Mouse (Mus musculus): Measurements from ENCODE around the gene Kank2.

Gene Kank2

DNA sequence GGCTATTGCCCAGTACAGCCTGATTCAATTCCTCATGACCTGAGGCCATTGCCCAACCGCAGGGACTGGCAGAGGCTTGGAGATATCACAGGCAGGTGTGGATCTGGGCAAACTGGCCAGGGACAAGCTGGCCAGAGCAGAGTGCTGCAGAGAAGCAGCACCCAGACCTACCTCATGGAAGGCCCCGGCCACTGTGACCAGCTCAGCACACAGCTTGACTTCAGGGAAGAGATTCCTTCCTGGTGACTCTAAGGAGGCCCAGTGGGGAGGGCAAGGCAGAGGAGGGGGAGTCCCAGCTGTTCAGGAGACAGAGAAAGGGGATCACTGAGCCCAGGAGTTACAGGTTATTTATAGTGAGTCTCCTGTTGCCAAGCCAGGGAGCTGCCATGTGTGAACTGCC is 77.5 kb downstream of the Kank2 start:
- DNase-seq (ENCODE audit: low read depth, low spot score) = no peak

DNA sequence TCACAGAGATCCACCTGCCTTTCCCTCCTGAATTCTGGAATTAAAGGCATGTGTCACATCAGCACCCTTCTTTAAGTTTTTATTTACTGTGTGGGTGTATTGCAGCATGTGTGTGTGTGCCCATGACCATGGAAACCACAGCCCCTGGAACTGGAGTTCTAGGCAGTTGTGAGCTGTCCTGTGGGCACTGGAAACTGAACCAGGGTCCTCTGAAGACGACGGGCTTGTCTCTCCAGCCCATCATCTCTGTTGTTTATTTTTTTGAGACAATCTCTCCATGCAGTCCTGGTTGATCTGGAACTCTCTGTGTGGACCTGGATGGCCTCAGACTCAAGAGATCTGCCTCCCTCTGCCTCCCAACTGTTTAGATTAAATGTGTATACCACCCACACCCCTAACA is 81.5 kb downstream of the Kank2 start:
- DNase-seq (ENCODE audit: low read depth, low spot score) = no peak
